Mouse (Mus musculus) forebrain, embryonic 13.5 days (tissue): ENCODE measurements at regions not wholly inside any gene's neighbourhood (a gene's known extent, or its start where the extent isn't known, plus 50 kb on each side); places are given as distances from the start of the nearest gene placed in this dataset.

Experiments used
- ATAC-seq: fragments of 200-750 bp; cut with Nextera tagmentation; 2 replicates; pipeline ENCODE4 v1.8.0; 2017
- H3K27ac ChIP-seq: fragments of 300-500 bp; sonication (generic); 2 replicates; pipeline ENCODE4 v1.5.1; 2015; ENCODE audit warnings: inconsistent platforms, mild to moderate bottlenecking, moderate library complexity
- H3K27me3 ChIP-seq: fragments of 300-500 bp; sonication (generic); 2 replicates; pipeline ENCODE4 v1.6.1; 2015; ENCODE audit warnings: mild to moderate bottlenecking, inconsistent platforms
- H3K36me3 ChIP-seq: fragments of 300-500 bp; sonication (generic); 2 replicates; pipeline ENCODE4 v1.6.1; 2015; ENCODE audit warnings: mild to moderate bottlenecking, inconsistent platforms; ENCODE audit not compliant: poor library complexity, severe bottlenecking
- H3K4me1 ChIP-seq: fragments of 300-500 bp; sonication (generic); 2 replicates; pipeline ENCODE4 v1.6.1; 2015; ENCODE audit warnings: inconsistent platforms
- H3K4me2 ChIP-seq: fragments of 300-500 bp; sonication (generic); 2 replicates; pipeline ENCODE4 v1.6.1; 2015; ENCODE audit warnings: inconsistent platforms, mild to moderate bottlenecking, moderate library complexity
- H3K4me3 ChIP-seq: fragments of 300-500 bp; sonication (generic); 2 replicates; pipeline ENCODE4 v1.5.1; 2015; ENCODE audit warnings: mild to moderate bottlenecking, inconsistent platforms
- H3K9ac ChIP-seq: fragments of 300-500 bp; sonication (generic); 2 replicates; pipeline ENCODE4 v1.6.1; 2015; ENCODE audit warnings: mild to moderate bottlenecking, inconsistent platforms
- H3K9me3 ChIP-seq: fragments of 300-500 bp; sonication (generic); replicated peaks from 2 replicates; pipeline ENCODE4 v1.6.1; 2016; ENCODE audit warnings: inconsistent platforms
- WGBS: fragments of 180-500 bp; shearing (Covaris S2); methylation state at CpG from one replicate; pipeline ENCODE4 v1.1.7; 2015; 5-methylcytosine and 5-hydroxymethylcytosine counted together

DNA sequence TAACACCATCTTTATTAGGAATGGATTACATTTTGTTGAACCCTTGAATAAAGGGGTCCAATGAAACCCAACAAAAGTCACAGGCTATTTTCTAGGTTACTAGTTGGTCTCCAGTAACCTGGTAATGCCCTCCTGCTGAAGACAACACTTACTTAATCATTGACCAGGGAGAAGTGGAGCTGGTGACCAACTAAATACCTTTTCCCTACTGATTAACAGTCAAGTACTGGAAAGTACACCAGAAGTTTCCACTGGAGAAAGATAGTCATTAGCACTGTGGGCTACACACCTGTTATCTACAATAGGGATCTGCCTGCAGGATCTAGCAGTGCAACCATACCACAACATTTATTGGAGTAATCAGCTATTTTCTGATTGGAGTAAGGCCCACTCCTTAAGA, 718.7 kb downstream of the Trhde start:
- no peaks in the 10 kb centered on the region for H3K4me1 ChIP-seq
- H3K4me3 ChIP-seq = no peak overlapping the region
- no peaks in the 10 kb centered on the region for H3K36me3 ChIP-seq
- no peak for ATAC-seq
- H3K27ac ChIP-seq = no peak overlapping the region
- H3K4me2 ChIP-seq = no peak overlapping the region
- no peaks in the 10 kb centered on the region for H3K9me3 ChIP-seq
- H3K9ac ChIP-seq = no peak overlapping the region
- no peaks in the 10 kb centered on the region for H3K27me3 ChIP-seq

DNA sequence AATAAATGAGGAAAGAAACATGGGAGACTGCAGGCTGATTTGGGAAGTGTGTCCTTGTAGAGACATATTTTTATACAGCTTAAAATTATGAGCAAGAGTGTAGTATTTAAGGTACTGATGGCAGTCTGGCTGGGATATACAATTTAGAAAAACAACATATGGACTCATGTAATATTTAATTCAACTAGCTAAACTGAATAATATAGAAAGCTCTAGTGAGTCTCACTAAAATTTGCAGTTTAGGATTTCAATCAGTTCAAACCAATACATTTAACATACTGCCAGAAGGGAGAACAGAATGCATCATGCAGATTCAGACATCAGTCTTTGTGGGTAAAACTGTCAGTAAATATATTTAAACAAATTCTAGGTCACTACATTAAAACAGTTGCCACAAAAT, 760.1 kb downstream of the Trhde start:
- H3K27ac ChIP-seq = no peak overlapping the region
- ATAC-seq = peak; percentile 68; the same call in 1 of the 2 replicates
- no peaks in the 10 kb centered on the region for H3K4me1 ChIP-seq
- no peak overlapping the region for H3K9ac ChIP-seq
- H3K27me3 ChIP-seq = no peaks in the 10 kb centered on the region
- H3K4me3 ChIP-seq = no peak overlapping the region
- H3K36me3 ChIP-seq = no peaks in the 10 kb centered on the region
- no peak overlapping the region for H3K4me2 ChIP-seq
- H3K9me3 ChIP-seq = no peaks in the 10 kb centered on the region

DNA sequence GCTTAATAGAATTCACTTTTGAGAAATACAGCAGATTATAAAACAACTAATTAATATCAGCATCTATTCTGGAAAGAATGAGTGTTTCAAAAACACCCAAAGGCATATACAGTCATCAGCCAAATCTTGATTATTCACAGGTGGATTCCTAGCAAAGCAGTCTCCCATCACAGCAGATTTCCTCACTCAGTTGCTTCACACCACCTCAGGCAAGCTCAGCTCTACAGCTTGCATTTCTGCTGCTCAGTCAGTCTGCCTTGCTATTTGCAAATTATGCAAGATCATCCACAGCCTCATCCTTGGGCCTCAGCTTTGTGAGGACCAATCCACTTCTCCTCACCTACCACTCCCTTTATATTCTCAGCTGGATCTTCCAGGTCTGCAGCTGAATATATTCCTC, 788.7 kb downstream of the Trhde start:
- no peaks in the 10 kb centered on the region for H3K27me3 ChIP-seq
- H3K9me3 ChIP-seq = no peaks in the 10 kb centered on the region
- no peak for ATAC-seq
- no peak overlapping the region for H3K4me2 ChIP-seq
- no peak overlapping the region for H3K9ac ChIP-seq
- no peaks in the 10 kb centered on the region for H3K36me3 ChIP-seq
- no peaks in the 10 kb centered on the region for H3K4me1 ChIP-seq
- no peak overlapping the region for H3K27ac ChIP-seq
- no peak overlapping the region for H3K4me3 ChIP-seq

DNA sequence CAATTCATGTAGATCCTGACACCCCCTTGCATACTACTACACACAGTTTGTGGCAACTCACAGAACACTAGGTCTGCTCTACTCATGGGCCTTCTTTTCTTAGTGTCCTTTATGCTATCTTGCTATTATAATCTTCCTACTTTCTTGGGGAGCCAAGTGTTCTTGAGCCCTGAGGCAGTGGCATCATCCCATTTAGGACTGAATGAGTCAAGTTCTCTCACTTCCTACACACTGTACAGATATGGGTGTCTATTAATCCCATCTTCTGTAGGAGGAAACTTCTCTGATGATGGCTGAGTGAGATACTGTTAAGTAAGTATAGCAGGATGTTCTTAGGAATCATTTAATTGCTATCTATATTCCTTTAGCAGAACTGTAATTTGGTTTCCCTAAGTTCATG, 816.7 kb downstream of the Trhde start:
- Histone ChIP-seq H3K9ac (no peak overlapping the region), H3K4me2 (no peak overlapping the region), H3K36me3 (no peaks in the 10 kb centered on the region), H3K27me3 (no peaks in the 10 kb centered on the region), H3K4me3 (no peak overlapping the region), H3K9me3 (no peaks in the 10 kb centered on the region), H3K4me1 (no peaks in the 10 kb centered on the region), H3K27ac (no peak overlapping the region)
- ATAC-seq = no peak

DNA sequence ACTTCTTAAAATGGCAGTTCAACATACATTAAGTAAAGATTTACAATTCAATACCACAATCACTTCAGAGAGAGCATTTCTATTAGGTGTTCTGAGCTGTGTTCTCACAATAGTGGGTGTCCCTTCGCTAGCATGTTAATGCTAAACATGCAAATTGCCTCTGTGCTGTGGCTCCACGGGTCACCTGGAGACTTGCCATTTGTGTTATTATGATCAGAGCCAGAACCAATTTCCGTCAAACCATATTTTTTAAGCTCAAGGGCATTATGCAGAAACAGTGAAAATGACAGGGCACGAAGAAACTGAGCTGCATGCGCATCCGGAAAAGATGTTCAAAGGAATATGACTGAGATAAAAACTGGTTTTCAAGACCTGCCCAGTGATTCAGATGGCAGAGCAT, 829.3 kb downstream of the Trhde start:
- no peaks in the 10 kb centered on the region for H3K27me3 ChIP-seq
- no peaks in the 10 kb centered on the region for H3K4me1 ChIP-seq
- no peak overlapping the region for H3K4me2 ChIP-seq
- H3K36me3 ChIP-seq = no peaks in the 10 kb centered on the region
- no peak overlapping the region for H3K27ac ChIP-seq
- H3K4me3 ChIP-seq = no peak overlapping the region
- H3K9me3 ChIP-seq = no peaks in the 10 kb centered on the region
- no peak for ATAC-seq
- 76% methylated on average over 6 of the region's 6 CpGs for WGBS
- no peak overlapping the region for H3K9ac ChIP-seq

DNA sequence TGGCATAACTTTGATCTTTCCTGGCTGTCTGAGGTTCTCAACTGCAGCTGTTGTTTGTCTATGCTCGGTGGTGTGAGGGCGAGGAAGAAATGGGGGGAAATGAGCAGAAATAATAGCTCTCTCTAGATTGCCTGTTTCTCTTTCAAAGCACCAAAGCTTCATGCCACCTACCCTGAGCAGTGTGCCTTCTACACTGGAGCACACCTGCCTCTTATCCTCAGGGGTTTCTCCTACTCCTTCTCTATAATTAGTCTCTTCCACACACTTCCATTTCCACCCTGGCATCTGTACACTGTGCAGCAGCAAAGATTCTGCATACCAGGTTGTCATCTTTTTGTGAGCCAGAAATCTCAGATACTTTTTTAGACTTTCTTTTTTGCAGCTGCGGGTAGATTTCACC, 855.3 kb downstream of the Trhde start:
- WGBS = 51% methylated on average over 3 of the region's 3 CpGs
- Histone ChIP-seq H3K4me1 (no peaks in the 10 kb centered on the region), H3K9me3 (no peaks in the 10 kb centered on the region), H3K27ac (no peak overlapping the region), H3K27me3 (no peaks in the 10 kb centered on the region), H3K36me3 (no peaks in the 10 kb centered on the region), H3K9ac (no peak overlapping the region), H3K4me2 (no peak overlapping the region), H3K4me3 (no peak overlapping the region)
- ATAC-seq = no peak

DNA sequence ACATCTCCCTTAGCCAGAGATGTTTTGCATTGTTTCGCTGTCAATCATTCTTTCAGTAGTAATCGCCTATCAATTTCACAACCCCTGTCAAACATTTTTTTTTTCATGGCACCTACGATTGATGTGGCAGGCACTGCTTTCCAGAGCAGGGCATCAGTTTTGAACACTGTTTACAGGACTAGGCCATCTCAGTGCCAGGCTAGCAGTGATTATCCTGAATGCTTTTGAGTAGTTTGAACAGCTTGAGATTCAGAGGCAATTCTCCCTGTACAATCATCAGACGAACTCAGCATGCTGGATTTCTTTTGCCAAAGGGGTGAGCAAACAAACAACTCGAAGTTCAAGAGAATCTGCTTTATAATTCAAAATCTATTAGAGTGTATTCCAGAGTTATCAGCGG, 862.6 kb downstream of the Trhde start:
- ATAC-seq = 0 out of 2 replicates have a peak, but pooled peaks have one; percentile 55
- 54% methylated on average over 6 of the region's 6 CpGs for WGBS
- H3K4me2 ChIP-seq = no peak overlapping the region
- no peaks in the 10 kb centered on the region for H3K36me3 ChIP-seq
- H3K4me1 ChIP-seq = 0 out of 2 replicates have a peak, but pooled peaks cover 5% of the 10 kb centered on the region
- H3K9ac ChIP-seq = no peak overlapping the region
- no peaks in the 10 kb centered on the region for H3K27me3 ChIP-seq
- no peak overlapping the region for H3K27ac ChIP-seq
- H3K9me3 ChIP-seq = no peaks in the 10 kb centered on the region
- H3K4me3 ChIP-seq = no peak overlapping the region

DNA sequence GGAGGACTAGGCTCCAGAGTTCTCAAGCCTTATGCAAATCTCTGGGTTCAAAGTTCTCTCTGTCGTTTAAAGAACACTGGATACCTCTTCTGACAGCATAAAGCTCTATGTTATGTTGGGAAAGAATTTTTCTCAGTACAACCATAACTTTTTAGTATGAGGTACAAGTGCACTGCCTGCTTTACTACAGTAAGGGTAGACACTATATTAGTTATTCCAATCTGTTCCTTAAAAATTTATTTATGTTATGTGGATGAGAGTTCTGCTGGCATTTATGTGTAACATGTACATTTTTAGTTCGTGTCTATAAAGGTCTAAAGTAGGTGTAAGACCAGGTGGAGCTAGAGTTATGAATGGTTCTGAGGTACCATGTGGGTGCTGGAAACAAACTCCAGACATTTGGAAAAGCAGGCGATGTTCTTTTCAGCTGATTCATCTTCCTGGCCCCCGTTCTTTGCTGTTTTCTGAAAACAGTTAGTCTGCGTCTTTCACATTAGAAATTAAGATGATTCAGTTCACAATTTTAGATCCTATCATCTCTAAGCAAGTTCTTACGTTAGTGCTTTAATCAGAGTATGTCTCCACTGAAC, 871.8 kb downstream of the Trhde start:
- Histone ChIP-seq H3K9me3 (no peaks in the 10 kb centered on the region), H3K36me3 (no peaks in the 10 kb centered on the region), H3K4me1 (no peaks in the 10 kb centered on the region), H3K27me3 (no peaks in the 10 kb centered on the region), H3K27ac (no peak overlapping the region), H3K4me2 (no peak overlapping the region), H3K4me3 (no peak overlapping the region), H3K9ac (no peak overlapping the region)
- 71% methylated on average over 6 of the region's 6 CpGs for WGBS
- no peak for ATAC-seq

DNA sequence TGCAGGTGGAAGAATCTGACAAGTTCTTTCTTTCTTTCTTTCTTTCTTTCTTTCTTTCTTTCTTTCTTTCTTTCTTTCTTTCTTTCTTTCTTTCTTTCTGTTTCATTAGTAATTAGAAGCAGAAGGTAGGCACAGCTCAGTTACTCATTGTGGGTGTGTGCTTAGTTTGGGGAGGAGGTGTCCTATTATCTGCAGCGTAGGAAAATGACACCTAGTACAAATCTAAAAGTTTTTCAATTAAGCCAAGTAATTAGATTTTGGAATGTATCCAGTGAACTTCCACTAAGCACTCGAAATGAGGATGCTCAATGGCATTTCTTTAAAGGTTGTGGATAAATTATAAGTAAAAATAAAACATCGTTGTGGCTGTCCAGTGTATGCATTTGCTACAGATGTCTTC, 885.4 kb downstream of the Trhde start:
- peak; percentile 68; the same call in 1 of the 2 replicates for ATAC-seq
- 33% methylated on average over 3 of the region's 3 CpGs for WGBS
- Histone ChIP-seq H3K9ac (no peak overlapping the region), H3K36me3 (no peaks in the 10 kb centered on the region), H3K4me3 (no peak overlapping the region), H3K9me3 (no peaks in the 10 kb centered on the region), H3K4me2 (no peak overlapping the region), H3K27me3 (no peaks in the 10 kb centered on the region), H3K4me1 (no peaks in the 10 kb centered on the region), H3K27ac (no peak overlapping the region)

DNA sequence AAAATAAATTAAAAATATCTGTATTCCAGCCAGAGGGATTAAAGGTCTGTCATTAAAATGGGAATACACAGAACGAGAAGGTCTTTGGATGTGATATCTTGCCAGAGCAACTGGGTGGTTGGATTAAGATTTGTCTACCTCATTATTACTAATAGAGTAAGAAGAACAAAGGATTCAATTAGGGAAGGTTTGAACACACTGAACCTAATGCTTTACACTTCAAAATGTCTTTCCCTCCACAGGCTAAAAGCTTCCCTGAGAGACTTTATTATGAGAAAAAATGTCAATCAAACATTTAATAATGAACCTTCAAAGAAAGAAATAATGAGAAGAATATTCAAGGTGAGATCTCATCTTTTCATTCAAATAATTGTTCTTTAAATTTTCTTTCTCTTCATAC, 899.4 kb downstream of the Trhde start:
- Histone ChIP-seq H3K4me1 (no peaks in the 10 kb centered on the region), H3K9ac (no peak overlapping the region), H3K27ac (no peak overlapping the region), H3K9me3 (no peaks in the 10 kb centered on the region), H3K27me3 (no peaks in the 10 kb centered on the region), H3K4me2 (no peak overlapping the region), H3K36me3 (no peaks in the 10 kb centered on the region), H3K4me3 (no peak overlapping the region)
- no peak for ATAC-seq
- 59% methylated on average over 1 of the region's 1 CpGs for WGBS

DNA sequence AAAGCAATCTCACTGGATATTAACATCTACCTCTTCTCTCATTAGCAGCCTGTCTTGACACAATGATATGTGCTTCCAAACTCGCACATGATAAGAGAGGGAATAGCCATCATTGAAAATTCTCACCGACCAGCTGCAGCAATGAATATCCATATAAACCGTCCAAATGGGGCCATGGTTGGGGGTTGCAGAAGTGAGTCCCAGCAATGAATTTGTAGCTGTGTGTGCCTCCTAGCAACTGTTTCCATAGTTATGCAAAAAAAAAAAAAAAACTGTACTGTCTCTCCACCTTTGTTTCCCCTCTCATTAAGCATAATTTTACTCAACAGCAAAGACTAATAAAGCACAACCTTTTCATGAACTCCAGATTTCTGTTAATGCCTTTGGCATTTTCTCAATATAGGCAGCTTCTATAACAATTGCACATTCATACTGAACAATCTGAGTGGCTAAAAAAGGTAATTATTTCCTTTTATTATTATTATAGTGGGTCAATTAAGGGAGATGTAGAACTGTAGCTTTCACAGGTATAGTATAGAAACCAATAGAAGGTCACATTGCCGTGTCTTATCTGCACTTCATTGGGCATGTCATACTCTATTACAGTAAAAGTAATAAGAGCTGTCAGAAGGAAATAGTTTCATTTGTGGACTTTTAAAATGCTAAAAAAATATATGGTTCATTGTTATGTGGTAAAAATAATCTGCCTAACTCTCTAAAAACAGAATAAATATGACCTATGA, 927.5 kb downstream of the Trhde start:
- Histone ChIP-seq H3K9me3 (no peaks in the 10 kb centered on the region), H3K27me3 (no peaks in the 10 kb centered on the region), H3K36me3 (no peaks in the 10 kb centered on the region), H3K27ac (no peak overlapping the region), H3K9ac (no peak overlapping the region), H3K4me1 (0 out of 2 replicates have a peak, but pooled peaks cover 3% of the 10 kb centered on the region), H3K4me3 (no peak overlapping the region), H3K4me2 (no peak overlapping the region)
- peak; percentile 77; the same call in 1 of the 2 replicates for ATAC-seq
- 44% methylated on average over 4 of the region's 4 CpGs for WGBS

DNA sequence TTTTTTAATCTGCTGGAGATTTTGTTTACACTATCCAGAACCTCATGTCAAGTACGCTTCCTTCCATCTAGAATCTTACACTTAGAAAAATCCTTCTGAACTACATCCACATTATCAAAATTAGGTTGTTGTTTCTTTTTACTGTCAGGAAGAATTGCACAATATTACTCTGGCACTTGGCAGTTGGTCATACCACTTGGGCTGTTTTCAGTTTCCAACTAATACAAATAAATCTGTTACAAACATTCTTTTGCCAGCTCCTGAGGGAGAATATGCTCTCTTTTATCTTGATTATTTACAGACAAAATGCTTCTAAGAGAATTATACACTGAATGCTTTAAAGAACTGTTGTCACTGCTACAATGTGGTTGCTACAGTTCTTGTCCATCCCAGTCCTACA, 895.8 kb upstream of the Atxn7l3b start:
- WGBS = 93% methylated on average over 1 of the region's 1 CpGs
- Histone ChIP-seq H3K36me3 (no peaks in the 10 kb centered on the region), H3K27ac (no peak overlapping the region), H3K4me3 (no peak overlapping the region), H3K4me1 (no peaks in the 10 kb centered on the region), H3K9ac (no peak overlapping the region), H3K4me2 (no peak overlapping the region), H3K9me3 (no peaks in the 10 kb centered on the region), H3K27me3 (no peaks in the 10 kb centered on the region)
- no peak for ATAC-seq
